Mouse (Mus musculus) natural killer cell, adult 2 months (primary cell): Measurements from ENCODE around the gene Dpp9.

ENCODE experiments used
- DNase-seq, 2 experiments: peaks; one replicate each; pipeline ENCODE4 v3.0.0; 2022; ENCODE audit warnings: low spot score in 2 of 2

The Dpp9 gene

DNA sequence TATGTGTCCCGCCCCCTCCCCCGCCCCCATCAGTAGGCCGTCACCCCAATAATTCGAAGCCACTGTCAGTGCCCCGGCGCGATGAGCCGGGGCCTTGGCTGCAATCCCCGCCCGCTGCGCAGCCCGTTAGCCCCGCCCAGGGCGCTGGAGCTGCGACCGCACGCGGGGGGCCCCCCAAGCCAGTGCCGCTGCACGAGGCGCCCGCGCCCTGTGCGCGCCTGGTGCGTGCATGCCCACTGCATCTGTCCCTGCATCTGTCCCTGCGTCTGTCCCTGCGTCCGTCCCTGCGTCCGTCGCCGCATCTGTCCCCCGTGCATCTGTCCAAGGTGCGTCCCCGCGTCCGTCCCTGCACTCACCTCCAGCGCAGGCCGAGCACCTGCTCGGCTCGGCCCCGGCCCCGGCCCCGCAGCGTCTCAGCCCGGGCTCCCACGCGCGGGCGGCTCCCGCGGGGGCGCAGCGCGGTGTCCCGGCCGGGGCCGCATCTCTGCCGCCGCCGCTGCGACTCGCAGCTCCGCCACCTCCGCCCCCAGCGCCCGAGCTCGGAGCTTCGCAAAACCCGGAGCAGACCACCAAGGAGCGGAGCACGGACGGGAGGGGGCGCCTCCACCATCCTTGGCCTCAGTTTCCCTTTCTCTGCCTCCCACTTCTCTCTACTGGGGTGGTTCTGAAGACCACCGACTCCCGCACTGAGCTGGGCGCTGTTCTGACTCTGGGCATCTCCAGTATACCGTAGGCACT lies 78.7 kb downstream of the Dpp9 start, which contains the start of gene Sema6b:
TSS of gene Sema6b (minus strand) at position 486 of the 738 bp plus-strand sequence.
- no peak for DNase-seq

DNA sequence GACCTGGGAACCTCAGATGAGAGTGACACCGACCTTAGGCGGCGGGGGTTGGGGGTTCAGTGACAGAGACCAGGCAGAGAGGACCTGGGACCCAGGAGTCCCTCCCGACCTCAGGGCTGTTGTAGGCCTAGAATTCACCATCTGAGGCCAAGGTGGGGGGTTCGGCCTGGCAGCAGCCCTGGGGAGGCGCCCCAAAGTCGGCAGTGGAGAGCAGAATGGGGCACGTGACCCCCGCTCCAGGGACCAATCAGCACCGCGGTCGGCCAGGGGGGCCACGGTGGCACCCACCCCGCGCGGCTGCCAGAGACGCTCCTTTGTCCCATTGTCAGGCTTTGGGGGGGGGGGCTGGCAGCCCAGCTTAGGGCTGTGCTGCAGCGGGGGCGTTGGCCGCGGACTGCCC lies 79.3 kb downstream of the Dpp9 start:
- no peak for DNase-seq

DNA sequence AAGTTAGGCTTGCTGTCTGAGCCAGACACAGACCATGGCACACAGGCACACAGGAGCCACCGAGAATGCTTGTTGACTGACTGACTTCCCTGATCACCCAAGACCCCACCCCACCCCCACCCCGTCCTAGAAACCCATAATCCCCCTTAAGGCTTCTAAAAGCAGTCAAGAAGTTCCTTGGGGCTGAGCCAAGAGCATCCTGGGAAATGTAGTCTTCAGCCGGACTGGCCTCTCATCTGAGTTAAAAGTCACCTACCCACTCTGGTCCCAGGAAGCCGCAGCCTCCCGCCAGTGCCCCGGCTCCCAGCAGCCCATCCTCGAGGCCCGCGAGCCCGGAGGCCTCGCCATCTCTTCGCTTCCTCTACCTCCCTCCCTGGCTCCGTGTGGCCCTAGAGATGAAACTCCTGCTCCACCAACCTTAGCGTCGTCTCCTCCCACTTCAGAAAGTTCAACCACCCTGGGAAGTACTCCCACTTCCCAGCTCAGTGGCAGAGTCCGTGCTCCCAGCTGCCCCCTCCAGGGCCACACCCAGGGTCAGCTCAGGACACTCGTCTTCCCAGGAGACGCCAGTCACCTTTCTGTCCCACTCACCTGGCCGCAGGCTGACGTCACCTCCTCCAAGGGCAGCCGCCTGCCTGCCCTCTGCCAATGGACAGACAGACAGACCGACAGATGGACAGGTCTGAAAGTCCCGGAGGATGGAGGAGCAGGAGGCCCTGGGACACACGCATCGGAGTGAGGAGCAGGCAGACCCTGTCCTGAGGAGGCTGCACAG lies 80.7 kb downstream of the Dpp9 start:
- no peak for DNase-seq
